Mouse (Mus musculus) right cerebral cortex, postnatal 25 days (tissue): Measurements from ENCODE around the gene Tnfrsf1b.
A peak's percentile ranks its signal among the peaks of the same experiment; 100 is the strongest.

Experiments used
- DNase-seq: peaks from one replicate; pipeline ENCODE4 v3.0.0; 2022

Tnfrsf1b gene

GRCm38 (mm10) chr4:145246173-145247011, at the start of gene Tnfrsf1b:
TSS of gene Tnfrsf1b (minus strand) at chr4:145246870.
- no peak for DNase-seq

GRCm38 (mm10) chr4:145295589-145296300, 49.1 kb upstream of the Tnfrsf1b start:
- DNase-seq = peak; percentile 38

- DNase-seq = no peak
Observed at GRCm38 (mm10) chr4:145294588-145294987, 47.9 kb upstream of the Tnfrsf1b start.

GRCm38 (mm10) chr4:145286369-145287120, 39.9 kb upstream of the Tnfrsf1b start:
- DNase-seq = peak; percentile 45

- DNase-seq = no peak
Observed at GRCm38 (mm10) chr4:145284675-145285074, 38.0 kb upstream of the Tnfrsf1b start.

- DNase-seq = no peak
Observed at GRCm38 (mm10) chr4:145283441-145283840, 36.8 kb upstream of the Tnfrsf1b start.

- DNase-seq = no peak
Observed at GRCm38 (mm10) chr4:145280966-145281365, 34.3 kb upstream of the Tnfrsf1b start.

GRCm38 (mm10) chr4:145278724-145279370, 32.2 kb upstream of the Tnfrsf1b start:
- no peak for DNase-seq

- no peak for DNase-seq
Observed at GRCm38 (mm10) chr4:145278231-145278630, 31.6 kb upstream of the Tnfrsf1b start.

GRCm38 (mm10) chr4:145276368-145277249, 29.9 kb upstream of the Tnfrsf1b start:
- DNase-seq = no peak

GRCm38 (mm10) chr4:145274887-145275286, 28.2 kb upstream of the Tnfrsf1b start:
- DNase-seq = no peak

GRCm38 (mm10) chr4:145273923-145274322, 27.3 kb upstream of the Tnfrsf1b start:
- no peak for DNase-seq

- no peak for DNase-seq
Observed at GRCm38 (mm10) chr4:145272763-145273162, 26.1 kb upstream of the Tnfrsf1b start.

GRCm38 (mm10) chr4:145271634-145272033, 25.0 kb upstream of the Tnfrsf1b start:
- DNase-seq = no peak

- no peak for DNase-seq
Observed at GRCm38 (mm10) chr4:145270136-145270535, 23.5 kb upstream of the Tnfrsf1b start.

- DNase-seq = no peak
Observed at GRCm38 (mm10) chr4:145267631-145268110, 21.0 kb upstream of the Tnfrsf1b start.

GRCm38 (mm10) chr4:145266505-145266904, 19.8 kb upstream of the Tnfrsf1b start:
- DNase-seq = no peak

- no peak for DNase-seq
Observed at GRCm38 (mm10) chr4:145264761-145265160, 18.1 kb upstream of the Tnfrsf1b start.

- no peak for DNase-seq
Observed at GRCm38 (mm10) chr4:145263583-145263982, 16.9 kb upstream of the Tnfrsf1b start.

GRCm38 (mm10) chr4:145260802-145261201, 14.1 kb upstream of the Tnfrsf1b start:
- DNase-seq = no peak

GRCm38 (mm10) chr4:145257751-145258434, 11.2 kb upstream of the Tnfrsf1b start:
- DNase-seq = no peak
